Mouse (Mus musculus): ENCODE measurements at regions not wholly inside any gene's neighbourhood (a gene's known extent, or its start where the extent isn't known, plus 50 kb on each side); places are given as distances from the start of the nearest gene placed in this dataset.

DNA sequence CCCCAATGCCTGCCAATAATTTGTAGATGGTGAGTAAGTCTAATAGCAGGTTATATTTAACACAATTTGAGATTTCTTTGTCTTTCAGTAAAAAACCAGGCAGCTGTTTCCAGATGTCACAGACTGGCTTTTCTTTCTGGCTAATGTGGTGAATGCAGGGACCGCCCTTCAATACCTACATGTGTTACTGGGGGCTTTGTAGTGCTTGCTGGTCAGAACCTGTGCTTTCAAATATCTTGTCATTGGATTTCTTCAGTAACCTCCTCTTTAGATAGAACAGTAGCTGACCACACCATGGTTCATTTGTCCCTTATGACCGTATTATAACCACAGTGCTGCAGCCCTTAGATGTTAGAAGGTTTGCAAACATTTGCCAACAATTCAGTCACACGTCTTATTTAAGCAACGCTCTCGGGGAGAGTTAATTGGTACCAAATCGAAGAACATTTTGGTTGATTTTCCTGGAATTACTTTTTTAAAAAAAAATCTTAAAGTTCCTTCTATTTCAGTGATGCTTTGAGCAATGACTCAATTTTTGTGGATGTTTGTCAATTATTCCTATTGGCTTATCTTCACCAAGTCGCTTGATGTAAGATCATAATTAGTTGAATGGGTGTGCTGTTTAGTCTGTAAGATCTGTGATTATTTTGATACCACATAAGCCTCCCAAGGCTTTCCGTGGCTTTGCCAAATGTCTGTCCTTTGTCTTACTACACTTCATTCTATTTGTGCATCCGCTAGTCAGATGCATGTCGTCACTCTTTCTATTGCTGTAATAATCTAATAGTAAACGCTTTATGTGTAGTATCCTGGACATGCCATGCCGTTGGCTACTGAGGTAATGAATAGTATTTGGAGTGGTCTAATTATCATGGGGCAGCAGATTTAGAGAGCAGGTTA is 436.9 kb upstream of the Meis1 start:
- Histone ChIP-seq H3K4me3 (replicated peaks; ENCODE audit: control insufficient read depth, low read depth, low read length) (no peak overlapping the region), H3K27ac (ENCODE audit: control insufficient read depth, insufficient read depth, low read depth, low read length, poor library complexity) (no peak overlapping the region), H3K4me1 (ENCODE audit: control insufficient read depth, insufficient read depth, low read length) (no peaks in the 10 kb centered on the region)
- WGBS, result 84% methylated on average over 12 of the region's 12 CpGs
- TF ChIP-seq CTCF (IDR thresholded peaks at IDR 0.05; ENCODE audit: control insufficient read depth, insufficient read depth, low read length) (no peak), POLR2A (IDR thresholded peaks at IDR 0.05; ENCODE audit: borderline replicate concordance, control insufficient read depth, low read depth, low read length) (no peak)

- H3K27ac ChIP-seq (ENCODE audit: control insufficient read depth, insufficient read depth, low read depth, low read length, poor library complexity), result no peak overlapping the region
- TF ChIP-seq POLR2A (IDR thresholded peaks at IDR 0.05; ENCODE audit: borderline replicate concordance, control insufficient read depth, low read depth, low read length), result no peak
- no peak for TF ChIP-seq CTCF (IDR thresholded peaks at IDR 0.05; ENCODE audit: control insufficient read depth, insufficient read depth, low read length)
- no peaks in the 10 kb centered on the region for H3K4me1 ChIP-seq (ENCODE audit: control insufficient read depth, insufficient read depth, low read length)
- no peak overlapping the region for H3K4me3 ChIP-seq (replicated peaks; ENCODE audit: control insufficient read depth, low read depth, low read length)
- WGBS, result 67% methylated on average over 1 of the region's 1 CpGs
Measured at GRCm38 (mm10) chr11:19456577-19456976, 437.8 kb upstream of the Meis1 start.

DNA sequence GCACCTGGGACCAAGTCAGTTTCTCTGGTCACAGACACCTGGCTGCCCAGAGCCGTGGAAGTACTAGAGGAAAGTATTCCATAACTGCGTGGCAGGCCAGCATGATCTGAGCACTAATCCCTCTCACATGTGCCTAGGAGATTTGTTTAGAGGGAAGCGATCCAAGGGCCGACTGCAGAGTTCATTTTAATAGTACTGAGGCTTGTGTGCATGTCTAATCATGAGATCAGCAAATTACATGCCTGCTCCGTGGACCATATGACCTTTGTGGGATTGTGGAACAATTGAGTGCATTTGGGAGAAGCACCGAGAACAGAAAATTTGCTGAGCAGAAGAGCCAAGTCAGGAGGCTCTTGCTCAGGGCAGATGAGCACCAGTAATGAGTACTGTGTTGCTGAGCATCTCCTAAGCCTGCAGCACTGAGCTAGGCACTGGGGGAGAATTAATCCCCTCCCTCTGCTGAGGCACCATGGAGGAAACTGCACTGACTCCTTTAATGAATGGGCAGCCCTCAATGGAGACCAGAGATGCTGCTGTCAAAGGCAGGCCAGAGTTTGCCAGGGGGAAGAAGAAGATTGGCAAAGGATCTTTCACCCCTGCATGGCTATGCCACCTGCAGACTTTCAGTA is 445.1 kb upstream of the Meis1 start:
- no peak overlapping the region for H3K27ac ChIP-seq (ENCODE audit: control insufficient read depth, insufficient read depth, low read depth, low read length, poor library complexity)
- no peak overlapping the region for H3K4me3 ChIP-seq (replicated peaks; ENCODE audit: control insufficient read depth, low read depth, low read length)
- TF ChIP-seq CTCF (IDR thresholded peaks at IDR 0.05; ENCODE audit: control insufficient read depth, insufficient read depth, low read length), result no peak
- no peak for TF ChIP-seq POLR2A (IDR thresholded peaks at IDR 0.05; ENCODE audit: borderline replicate concordance, control insufficient read depth, low read depth, low read length)
- whole genome bisulfite sequencing, result 83% methylated on average over 6 of the region's 6 CpGs
- no peaks in the 10 kb centered on the region for H3K4me1 ChIP-seq (ENCODE audit: control insufficient read depth, insufficient read depth, low read length)

- Histone ChIP-seq H3K4me1 (ENCODE audit: control insufficient read depth, insufficient read depth, low read length) (no peaks in the 10 kb centered on the region), H3K4me3 (replicated peaks; ENCODE audit: control insufficient read depth, low read depth, low read length) (no peak overlapping the region), H3K27ac (ENCODE audit: control insufficient read depth, insufficient read depth, low read depth, low read length, poor library complexity) (no peak overlapping the region)
- 80% methylated on average over 3 of the region's 3 CpGs for WGBS
- no peak for TF ChIP-seq CTCF (IDR thresholded peaks at IDR 0.05; ENCODE audit: control insufficient read depth, insufficient read depth, low read length)
- TF ChIP-seq POLR2A (IDR thresholded peaks at IDR 0.05; ENCODE audit: borderline replicate concordance, control insufficient read depth, low read depth, low read length), result no peak
Measured at GRCm38 (mm10) chr11:19468373-19468772, 449.6 kb upstream of the Meis1 start.

GRCm38 (mm10) chr11:19468803-19469202 is 450.0 kb upstream of the Meis1 start:
- WGBS, result 80% methylated on average over 3 of the region's 3 CpGs

DNA sequence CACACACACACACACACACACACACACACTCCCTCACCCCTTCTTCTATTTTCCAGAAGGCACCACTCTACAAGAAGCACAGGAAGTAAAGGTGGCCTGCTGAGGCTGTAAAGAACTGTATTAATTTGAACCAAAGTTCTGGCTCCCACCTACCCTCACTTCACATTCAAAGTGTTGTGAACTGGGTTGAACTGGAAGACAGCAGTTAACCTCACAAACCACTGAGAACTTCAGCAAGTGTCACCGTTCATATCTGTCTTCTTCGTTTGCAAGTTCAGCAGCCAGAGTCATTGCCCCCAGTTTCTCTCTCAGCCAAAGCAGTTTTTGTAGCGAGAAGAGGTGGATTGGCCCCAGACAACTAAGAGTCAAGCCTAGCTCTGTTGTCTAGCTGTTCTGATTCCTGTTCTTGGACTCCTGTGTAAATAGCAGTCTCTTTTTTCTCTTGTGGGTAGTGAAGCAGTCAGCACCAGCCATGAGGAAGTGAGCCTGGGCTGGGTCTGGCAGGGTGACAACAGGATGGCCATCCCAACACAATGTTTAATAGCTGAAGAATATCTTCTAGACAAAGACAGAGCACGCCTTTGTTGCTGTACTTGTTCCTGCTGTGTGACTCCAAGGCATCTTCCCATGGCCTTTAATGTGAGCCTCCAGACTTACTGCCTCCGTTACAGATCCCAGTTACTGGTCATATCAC is 452.0 kb upstream of the Meis1 start:
- no peak overlapping the region for H3K4me3 ChIP-seq (replicated peaks; ENCODE audit: control insufficient read depth, low read depth, low read length)
- WGBS, result 25% methylated on average over 5 of the region's 5 CpGs
- TF ChIP-seq POLR2A (IDR thresholded peaks at IDR 0.05; ENCODE audit: borderline replicate concordance, control insufficient read depth, low read depth, low read length), result no peak
- no peak for TF ChIP-seq CTCF (IDR thresholded peaks at IDR 0.05; ENCODE audit: control insufficient read depth, insufficient read depth, low read length)

More at GRCm38 (mm10) chr11:19468803-19469202, 450.0 kb upstream of the Meis1 start:
- Histone ChIP-seq H3K4me1 (ENCODE audit: control insufficient read depth, insufficient read depth, low read length) (no peaks in the 10 kb centered on the region), H3K4me3 (replicated peaks; ENCODE audit: control insufficient read depth, low read depth, low read length) (no peak overlapping the region), H3K27ac (ENCODE audit: control insufficient read depth, insufficient read depth, low read depth, low read length, poor library complexity) (no peak overlapping the region)
- TF ChIP-seq POLR2A (IDR thresholded peaks at IDR 0.05; ENCODE audit: borderline replicate concordance, control insufficient read depth, low read depth, low read length) (no peak), CTCF (IDR thresholded peaks at IDR 0.05; ENCODE audit: control insufficient read depth, insufficient read depth, low read length) (no peak)

GRCm38 (mm10) chr11:19475068-19475786 is 448.9 kb upstream of the Spred2 start:
- no peak overlapping the region for H3K4me3 ChIP-seq (replicated peaks; ENCODE audit: control insufficient read depth, low read depth, low read length)
- 77% methylated on average over 18 of the region's 18 CpGs for WGBS
- TF ChIP-seq CTCF (IDR thresholded peaks at IDR 0.05; ENCODE audit: control insufficient read depth, insufficient read depth, low read length) (no peak), POLR2A (IDR thresholded peaks at IDR 0.05; ENCODE audit: borderline replicate concordance, control insufficient read depth, low read depth, low read length) (no peak)
- no peaks in the 10 kb centered on the region for H3K4me1 ChIP-seq (ENCODE audit: control insufficient read depth, insufficient read depth, low read length)
- no peak overlapping the region for H3K27ac ChIP-seq (ENCODE audit: control insufficient read depth, insufficient read depth, low read depth, low read length, poor library complexity)

More for the DNA sequence above, 452.0 kb upstream of the Meis1 start:
- no peaks in the 10 kb centered on the region for H3K4me1 ChIP-seq (ENCODE audit: control insufficient read depth, insufficient read depth, low read length)
- H3K27ac ChIP-seq (ENCODE audit: control insufficient read depth, insufficient read depth, low read depth, low read length, poor library complexity), result no peak overlapping the region
